Mouse (Mus musculus) frontal cortex, postnatal 25 days (tissue): Measurements from ENCODE around the gene Stk39.

Experiments
- DNase-seq, 2 experiments: peaks; one replicate each; pipeline ENCODE4 v3.0.0; 2022; ENCODE audit warnings: low spot score in 2 of 2

The Stk39 gene

GRCm38 (mm10) chr2:68382394-68383059, 89.5 kb downstream of the Stk39 start:
- no peak for DNase-seq

DNA sequence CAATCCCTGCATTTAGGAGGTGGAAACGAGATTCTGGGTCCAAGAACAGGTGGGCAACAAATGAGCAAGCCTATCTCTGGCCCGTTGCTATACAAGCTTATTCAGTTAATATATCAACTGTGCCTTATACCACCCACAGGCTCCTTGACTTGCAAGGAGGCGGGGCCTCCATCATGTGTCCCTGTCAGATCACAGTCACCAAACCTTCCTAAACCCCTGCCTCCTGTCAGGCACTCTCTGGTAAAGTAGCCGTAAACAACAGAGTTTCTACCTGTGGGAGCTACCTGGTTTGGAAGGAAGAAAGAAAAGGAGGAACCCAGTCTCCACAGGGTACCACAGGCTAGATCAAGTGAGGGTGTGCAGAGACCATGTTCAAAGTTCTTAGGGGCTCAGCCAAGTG, 90.2 kb downstream of the Stk39 start:
- DNase-seq, result no peak

DNA sequence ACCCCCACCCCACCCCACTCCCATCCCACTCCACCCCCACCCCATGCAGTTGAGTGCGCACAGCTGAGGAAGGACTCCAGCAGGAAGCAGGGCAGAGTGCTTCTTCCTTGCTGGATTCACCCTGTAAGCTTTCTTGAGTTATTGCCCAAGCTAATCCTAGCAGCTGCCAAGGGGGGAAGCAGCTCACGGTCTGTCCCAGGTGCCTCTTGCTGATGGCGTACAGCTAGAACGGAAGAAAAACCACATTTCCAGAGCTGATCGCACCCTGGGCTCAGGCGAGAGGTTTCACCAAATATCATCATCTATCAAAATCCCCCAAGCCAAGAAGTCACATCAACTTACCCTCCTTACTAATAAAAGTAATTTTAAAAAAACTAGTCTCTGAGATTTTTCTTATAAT, 90.9 kb downstream of the Stk39 start:
- DNase-seq, result no peak

GRCm38 (mm10) chr2:68379631-68380030, 92.4 kb downstream of the Stk39 start:
- DNase-seq, result no peak

DNA sequence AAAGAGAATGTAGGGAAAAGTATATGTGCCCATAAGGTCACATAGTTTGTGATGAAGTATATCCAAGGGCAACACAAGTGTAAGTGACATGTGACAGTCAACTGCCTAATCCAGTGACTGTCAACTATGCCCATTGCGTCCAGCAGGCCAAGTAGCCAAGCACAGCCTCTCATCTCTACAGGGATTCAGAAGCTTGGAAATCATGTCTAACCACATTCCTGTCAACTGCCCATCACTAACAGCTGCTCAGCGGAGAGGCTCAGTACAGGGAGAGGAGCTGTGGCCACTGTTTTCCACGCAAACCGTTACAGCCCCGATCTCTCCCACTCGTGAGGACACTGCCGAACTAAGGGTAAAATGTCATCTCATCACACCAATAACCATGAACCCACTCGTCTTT, 93.7 kb downstream of the Stk39 start:
- no peak for DNase-seq

- no peak for DNase-seq
Observed at GRCm38 (mm10) chr2:68377251-68377681, 94.8 kb downstream of the Stk39 start.

GRCm38 (mm10) chr2:68376660-68377059, 95.4 kb downstream of the Stk39 start:
- no peak for DNase-seq

DNA sequence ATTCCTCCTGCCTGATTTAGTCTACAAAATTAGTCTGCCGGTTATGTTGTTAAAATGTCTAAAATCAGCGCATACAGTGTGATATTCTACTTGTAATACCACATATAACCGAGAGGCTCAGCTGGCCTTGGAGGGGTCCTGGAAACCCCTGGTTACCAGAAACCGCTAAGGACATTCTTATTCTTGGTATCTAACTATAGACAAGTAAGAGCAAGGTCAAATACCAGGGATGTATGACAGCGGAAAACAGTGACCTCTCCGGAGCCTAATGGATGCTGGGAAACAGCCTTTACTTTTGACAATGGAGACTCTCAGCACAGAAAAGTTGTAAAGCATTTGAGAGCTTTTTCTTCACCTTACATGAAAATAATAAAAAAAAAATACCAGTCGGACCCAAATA, 97.9 kb downstream of the Stk39 start:
- DNase-seq, result no peak

DNA sequence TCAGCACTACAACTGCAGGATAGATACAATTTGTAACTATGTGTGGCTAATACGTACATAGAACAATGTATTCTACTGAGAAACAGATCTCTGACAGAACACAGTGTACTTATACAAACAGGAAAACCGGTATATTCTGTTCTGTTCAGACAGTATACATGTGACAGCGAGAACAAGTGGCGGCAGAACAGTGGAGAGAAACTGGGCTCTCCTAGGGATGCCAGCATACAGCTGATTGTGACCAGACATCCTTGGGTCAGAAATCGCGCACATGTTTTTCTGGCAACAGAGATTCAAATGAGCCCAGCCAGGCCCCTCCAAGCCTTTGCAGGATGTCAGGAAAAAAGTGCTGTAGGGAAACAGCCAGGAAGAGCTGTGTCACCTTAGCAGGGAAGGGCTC, 100.2 kb downstream of the Stk39 start:
- DNase-seq, result no peak

DNA sequence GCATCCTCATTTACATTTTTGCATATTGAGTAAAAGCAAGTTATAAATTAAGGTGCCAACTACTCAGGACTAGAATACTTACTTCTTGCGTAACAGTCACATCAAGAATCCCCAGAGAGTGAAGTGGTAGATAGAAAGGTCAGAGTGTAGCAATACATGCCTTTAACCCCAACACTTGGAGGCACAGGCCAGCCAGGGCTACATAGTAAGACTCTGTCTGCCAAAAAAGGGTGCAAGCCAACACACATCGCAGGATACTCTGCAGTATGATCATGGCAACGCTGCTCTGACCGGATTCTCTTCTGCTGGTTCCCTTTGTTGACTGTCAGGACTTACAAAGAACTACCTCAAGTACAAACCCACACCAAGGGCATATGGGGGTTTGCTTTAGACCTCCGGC, 101.7 kb downstream of the Stk39 start:
- no peak for DNase-seq

DNA sequence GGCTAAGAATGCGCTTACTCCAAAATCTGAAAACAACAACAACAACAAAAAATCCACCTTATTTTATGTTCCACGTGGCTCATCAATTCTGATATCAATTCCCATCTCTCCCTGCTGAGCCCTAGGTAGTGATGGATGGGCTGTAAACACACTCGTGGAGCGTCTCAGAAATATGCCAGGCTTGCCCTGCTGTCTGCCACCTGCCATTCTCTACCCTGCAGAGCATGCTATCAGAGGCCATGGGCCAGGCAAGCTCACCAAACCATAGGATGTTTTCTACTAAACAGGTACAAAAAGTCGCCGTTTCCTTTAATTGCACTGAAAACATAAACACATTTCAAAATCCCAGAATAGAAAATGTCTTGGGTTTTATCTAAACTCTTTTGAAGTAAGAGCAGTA, 103.0 kb downstream of the Stk39 start:
- no peak for DNase-seq

DNA sequence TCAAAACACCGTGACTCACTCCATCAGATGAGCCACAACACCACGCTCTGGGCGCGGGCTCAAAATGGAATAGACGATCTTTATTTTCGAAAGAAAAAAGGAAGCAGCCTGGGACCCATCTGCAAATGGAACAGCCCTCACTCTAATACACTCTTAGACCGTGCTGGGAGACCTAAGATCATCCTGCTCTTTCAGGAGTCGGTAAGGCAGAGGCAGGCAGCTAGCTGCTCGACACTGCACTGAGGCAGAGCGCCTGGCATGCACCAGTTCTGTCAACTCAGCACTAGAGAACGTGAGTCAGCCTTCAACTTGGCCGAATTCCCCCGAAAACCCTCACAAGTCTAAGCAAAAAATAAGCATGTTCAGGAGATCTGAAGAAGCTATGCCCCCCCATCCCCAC, 104.1 kb downstream of the Stk39 start:
- no peak for DNase-seq

DNA sequence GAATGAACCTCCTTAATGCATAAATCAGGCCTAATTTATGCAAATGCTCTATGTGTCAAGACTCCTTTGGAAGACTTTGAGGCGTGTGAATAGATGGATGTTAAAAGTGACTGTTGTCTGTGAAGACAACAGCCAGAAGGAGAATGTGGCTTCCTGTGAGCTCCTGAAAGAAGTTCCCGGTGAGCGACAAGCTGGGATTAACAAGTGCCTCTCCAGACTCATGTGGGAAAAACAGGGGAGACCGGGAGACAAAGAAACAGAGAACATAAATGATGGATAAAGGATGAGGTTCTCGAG, 105.2 kb downstream of the Stk39 start:
- no peak for DNase-seq

GRCm38 (mm10) chr2:68366091-68366896, 105.8 kb downstream of the Stk39 start:
- DNase-seq, result no peak

DNA sequence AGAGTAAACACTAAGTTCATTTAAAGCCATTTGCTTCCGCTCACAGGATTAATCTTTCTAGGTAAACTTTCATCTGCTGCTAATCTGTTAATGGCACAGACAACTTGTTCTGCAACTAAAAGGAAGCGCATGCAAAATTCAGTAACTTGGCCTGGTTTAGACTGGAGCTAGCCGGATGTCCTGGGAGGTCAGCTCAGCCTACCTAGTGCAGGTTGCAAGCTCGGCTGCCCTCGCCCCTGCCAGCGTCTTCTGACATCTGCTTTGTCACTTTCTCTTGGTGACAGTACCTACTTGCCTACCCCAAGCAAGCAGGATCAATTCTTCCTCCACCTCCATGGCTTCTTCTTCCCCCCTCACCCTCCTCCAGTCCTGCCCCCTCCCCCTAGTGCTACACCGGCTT, 106.6 kb downstream of the Stk39 start:
- DNase-seq, result no peak

GRCm38 (mm10) chr2:68364181-68364900, 107.7 kb downstream of the Stk39 start:
- DNase-seq, result peak in 1 of 2 experiments; percentile 31

GRCm38 (mm10) chr2:68363159-68363558, 108.9 kb downstream of the Stk39 start:
- DNase-seq, result no peak

DNA sequence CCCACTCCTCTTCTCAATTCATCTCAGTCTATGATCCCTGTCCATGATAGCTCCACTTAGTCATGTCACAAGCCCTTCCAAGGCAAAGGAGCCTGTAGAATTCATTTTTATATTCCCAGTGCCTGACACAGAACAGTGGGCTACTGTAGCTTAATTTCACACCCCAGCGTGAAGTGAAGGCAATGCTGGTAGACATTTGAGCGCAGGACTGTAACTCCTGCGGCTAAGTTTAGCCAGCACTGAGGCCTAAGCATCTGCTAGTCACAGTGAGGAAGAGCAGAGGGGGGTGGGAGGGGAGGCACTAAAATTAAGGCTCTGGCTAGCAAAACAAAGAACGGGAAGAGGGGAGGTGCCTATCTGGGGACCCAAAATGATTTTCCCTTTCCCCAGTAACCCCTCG, 110.4 kb downstream of the Stk39 start:
- no peak for DNase-seq

GRCm38 (mm10) chr2:68350621-68351020, 121.4 kb downstream of the Stk39 start:
- peak in 1 of 2 experiments; percentile 62 for DNase-seq

DNA sequence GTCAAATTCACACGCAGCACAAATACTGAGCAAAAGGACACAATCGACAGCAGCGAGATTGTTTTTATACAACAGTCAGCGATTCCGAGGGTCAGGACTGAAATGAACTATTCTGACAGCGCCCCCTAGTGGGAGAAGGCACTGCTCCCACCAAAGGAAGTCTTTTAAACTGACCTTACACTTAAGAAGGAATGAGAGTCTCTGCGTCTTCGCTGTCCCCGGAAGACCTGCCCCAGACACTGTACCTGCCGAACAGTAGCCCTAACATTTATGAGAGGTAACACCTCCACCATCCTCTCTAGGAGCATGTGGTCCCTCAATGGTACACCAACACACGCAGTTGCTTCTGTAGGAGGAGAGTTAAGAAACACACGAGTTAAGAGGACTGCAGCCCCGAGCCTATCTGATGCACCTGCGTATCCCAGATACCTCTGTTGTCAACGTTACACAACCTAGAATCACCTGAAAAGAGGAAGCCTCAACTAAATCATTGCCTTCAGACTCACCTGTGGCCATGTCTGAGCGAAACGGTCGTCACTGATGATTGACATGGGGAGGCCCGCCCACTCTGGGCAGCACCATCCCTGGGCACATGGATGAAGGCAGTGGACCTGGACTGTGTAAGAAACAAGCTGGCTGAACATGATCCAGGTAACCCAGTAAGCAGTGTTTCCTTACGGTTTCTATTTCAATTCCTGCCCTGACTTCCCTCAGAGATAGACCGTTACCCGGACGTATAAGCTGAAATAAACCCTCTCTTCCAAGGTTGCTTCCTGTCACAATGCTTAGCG, 122.3 kb downstream of the Stk39 start:
- DNase-seq, result peak; percentile 74 to 77

DNA sequence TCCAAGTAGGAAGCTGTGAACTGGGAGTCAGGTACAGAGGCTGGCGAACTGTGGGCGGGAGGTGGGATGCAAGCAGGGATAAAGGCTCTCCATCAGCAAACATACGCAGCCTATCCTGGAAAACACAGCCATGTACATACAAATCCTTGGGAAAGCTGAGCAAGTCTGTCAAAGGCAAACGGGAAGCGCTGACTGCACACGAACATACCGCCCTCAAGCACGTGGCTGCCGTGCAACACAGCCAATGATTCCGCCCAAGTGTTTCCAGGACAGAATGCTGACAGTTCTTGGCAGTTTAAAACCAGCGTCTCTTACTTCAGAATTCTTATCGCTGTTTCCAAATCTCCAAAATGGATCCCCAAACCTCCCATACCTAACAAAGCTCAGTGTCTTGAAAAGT, 123.1 kb downstream of the Stk39 start:
- peak in 1 of 2 experiments; percentile 39 for DNase-seq

GRCm38 (mm10) chr2:68346606-68347237, 125.3 kb downstream of the Stk39 start:
- no peak for DNase-seq
